Mouse (Mus musculus): ENCODE results near the gene Gm10192.
"Not testable (repeated sequence)": the region's sequence is repeated elsewhere in the genome, so short reads cannot be mapped to it uniquely, and the experiment has no call there.

Gm10192 gene

GRCm38 (mm10) chr4:97183066-97183465 lies at the start of gene Gm10192:
Gene Gm10192, minus strand, starts transcription at chr4:97183166.
- not testable (repeated sequence) for DNase-seq (ENCODE audit: low spot score)

GRCm38 (mm10) chr4:97230411-97231104 lies 47.6 kb upstream of the Gm10192 start:
- no peak for DNase-seq (ENCODE audit: low spot score)

- DNase-seq (ENCODE audit: low spot score) = no peak
Measured at GRCm38 (mm10) chr4:97219701-97220100, 36.7 kb upstream of the Gm10192 start.

GRCm38 (mm10) chr4:97217906-97218305 lies 34.9 kb upstream of the Gm10192 start:
- DNase-seq (ENCODE audit: low spot score) = no peak

GRCm38 (mm10) chr4:97212514-97212913 lies 29.5 kb upstream of the Gm10192 start:
- no peak for DNase-seq (ENCODE audit: low spot score)

- not testable (repeated sequence) for DNase-seq (ENCODE audit: low spot score)
Measured at GRCm38 (mm10) chr4:97202986-97203385, 20.0 kb upstream of the Gm10192 start.

- no peak for DNase-seq (ENCODE audit: low spot score)
Measured at GRCm38 (mm10) chr4:97193176-97193575, 10.2 kb upstream of the Gm10192 start.

- no peak for DNase-seq (ENCODE audit: low spot score)
Measured at GRCm38 (mm10) chr4:97192601-97193000, 9.6 kb upstream of the Gm10192 start.

GRCm38 (mm10) chr4:97180396-97180795 lies 2.6 kb downstream of the Gm10192 start:
- no peak for DNase-seq (ENCODE audit: low spot score)

GRCm38 (mm10) chr4:97156841-97157345 lies 26.1 kb downstream of the Gm10192 start:
- DNase-seq (ENCODE audit: low spot score) = no peak

- DNase-seq (ENCODE audit: low spot score) = no peak
Measured at GRCm38 (mm10) chr4:97156084-97156483, 26.9 kb downstream of the Gm10192 start.

GRCm38 (mm10) chr4:97153554-97153953 lies 29.4 kb downstream of the Gm10192 start:
- DNase-seq (ENCODE audit: low spot score) = no peak

GRCm38 (mm10) chr4:97142484-97142883 lies 40.5 kb downstream of the Gm10192 start:
- DNase-seq (ENCODE audit: low spot score) = no peak
